Mouse (Mus musculus): ENCODE measurements around the gene Avpr1b.

DNA sequence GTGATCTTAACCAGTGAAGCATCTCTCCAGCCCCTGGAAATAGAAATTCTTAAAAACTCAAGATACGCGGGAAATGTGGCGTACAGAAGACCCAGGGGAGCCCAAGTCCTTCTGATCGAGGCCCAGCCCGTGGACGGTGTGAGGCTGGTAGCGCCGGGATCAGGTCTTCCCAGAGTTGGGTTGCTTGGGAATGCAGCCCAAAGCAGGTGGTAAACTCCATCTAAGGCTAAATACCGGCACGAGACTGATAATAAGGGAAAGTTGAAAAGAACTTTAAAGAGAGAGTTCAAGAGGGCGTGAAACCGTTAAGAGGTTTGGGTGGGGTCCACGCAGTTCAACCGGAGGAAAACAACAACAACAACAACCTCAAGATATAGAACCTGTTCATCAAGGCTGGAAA is 25.3 kb upstream of the Avpr1b start:
- no peak for TF ChIP-seq POLR2A (IDR thresholded peaks at IDR 0.05; ENCODE audit: borderline replicate concordance, control insufficient read depth, low read depth, low read length)
- TF ChIP-seq CTCF (IDR thresholded peaks at IDR 0.05; ENCODE audit: control insufficient read depth, insufficient read depth, low read length): no peak
